Comparison of ENCODE assay signal across 8 mouse cellular contexts in genomic region chr14:51740347-51741170, GRCm38 (mm10). TPM values are rescaled to one million over a fixed set of nuclear protein-coding genes. Genes with fewer than 3 reads are reported as not detected.
DNase-seq lines count a peak whose midpoint lies in the region; ATAC-seq and TF ChIP-seq lines count a peak whose summit lies in the region.

No protein-coding gene starts in this region.

- H3K36me3 ChIP-seq in lung, embryonic 14.5 days (ENCODE audit: insufficient read depth), result no peaks in the 10 kb centered on the region
- H3K36me3 ChIP-seq in embryonic facial prominence, embryonic 14.5 days (ENCODE audit: control insufficient read depth, insufficient read depth, low read length), result no peaks in the 10 kb centered on the region

- H3K4me1 ChIP-seq in lung, embryonic 14.5 days (ENCODE audit: insufficient read depth), result no peaks in the 10 kb centered on the region
- peaks cover 7% of the 10 kb centered on the region; the same call in 1 of the 2 replicates for H3K4me1 ChIP-seq in embryonic facial prominence, embryonic 14.5 days (ENCODE audit: control insufficient read depth, insufficient read depth, low read length)

- H3K27ac ChIP-seq in lung, embryonic 14.5 days (ENCODE audit: low read depth), result no peak overlapping the region
- H3K27ac ChIP-seq in embryonic facial prominence, embryonic 14.5 days (replicated peaks; ENCODE audit: low read depth, low read length), result no peak overlapping the region

- DNase-seq in lung, embryonic 14.5 days, result peak; percentile 26
- no peak for DNase-seq in lung, postnatal 4 days
- peak; percentile 24 for DNase-seq in embryonic facial prominence, embryonic 14.5 days (ENCODE audit: low spot score)
- DNase-seq in kidney, postnatal 14 days, result peak; percentile 6
- peak; percentile 40 for DNase-seq in retina, embryonic 14.5 days (ENCODE audit: low spot score)
- no peak for DNase-seq in thymus, postnatal 0 days (ENCODE audit: low spot score)
- DNase-seq in frontal cortex, postnatal 36 days (ENCODE audit: low spot score in 2 of 2), result no peak
- no peak for DNase-seq in lung, postnatal 25 days (ENCODE audit: low spot score)

- TF ChIP-seq CTCF in lung, embryonic 14.5 days (IDR thresholded peaks at IDR 0.05; ENCODE audit: low read depth), result no peak

- ATAC-seq in lung, embryonic 14.5 days (ENCODE audit: insufficient read depth), result peak; percentile 65; the same call in 1 of the 2 replicates
- peak; percentile 15; the same call in 1 of the 2 replicates for ATAC-seq in embryonic facial prominence, embryonic 14.5 days (ENCODE audit: low read depth)

- peak overlapping the region; percentile 32 for H3K4me3 ChIP-seq in lung, embryonic 14.5 days (ENCODE audit: low read depth, low read length)
- H3K4me3 ChIP-seq in embryonic facial prominence, embryonic 14.5 days (ENCODE audit: low read depth, low read length), result peak overlapping the region; percentile 45

- peak overlapping the region; percentile 28 for H3K9ac ChIP-seq in lung, embryonic 14.5 days
- H3K9ac ChIP-seq in embryonic facial prominence, embryonic 14.5 days (ENCODE audit: low read depth, low read length), result peak overlapping the region; percentile 53

- WGBS in lung, embryonic 14.5 days, result under 1% methylated on average over 42 of the region's 42 CpGs
- 1% methylated on average over 39 of the region's 42 CpGs for WGBS in embryonic facial prominence, embryonic 14.5 days

- peak overlapping the region; percentile 77 for H3K4me2 ChIP-seq in lung, embryonic 14.5 days
- H3K4me2 ChIP-seq in embryonic facial prominence, embryonic 14.5 days (ENCODE audit: low read depth, low read length), result peak overlapping the region; percentile 89

- peaks cover 40% of the 10 kb centered on the region for H3K27me3 ChIP-seq in lung, embryonic 14.5 days (ENCODE audit: insufficient read depth, low read length)
- H3K27me3 ChIP-seq in embryonic facial prominence, embryonic 14.5 days (replicated peaks; ENCODE audit: control insufficient read depth, insufficient read depth, low read length), result peaks cover 45% of the 10 kb centered on the region

- H3K9me3 ChIP-seq in lung, embryonic 14.5 days (ENCODE audit: low read depth, low read length), result no peaks in the 10 kb centered on the region
- H3K9me3 ChIP-seq in embryonic facial prominence, embryonic 14.5 days (ENCODE audit: control insufficient read depth, low read length), result no peaks in the 10 kb centered on the region

RNA-seq across cellular contexts. Expression of gene Gm5800, which starts 23.6 kb away (rescaled TPM):
- not detected in 2 replicates for polyA plus RNA-seq in lung, embryonic 14.5 days (2014; fragmentation: Nextera tagmentation; extraction: Ambion mirVana)
- polyA plus RNA-seq in embryonic facial prominence, embryonic 14.5 days (2014; fragmentation: Nextera tagmentation; extraction: Ambion mirVana), result not detected in 2 replicates
- polyA plus RNA-seq in thymus, postnatal 0 days (2015; fragmentation: Nextera tagmentation; extraction: Ambion mirVana), result not detected in 2 replicates

RNA-seq across cellular contexts. Expression of gene Ang4, which starts 32.8 kb away (rescaled TPM):
- not detected in 2 replicates for polyA plus RNA-seq in lung, embryonic 14.5 days (2014; fragmentation: Nextera tagmentation; extraction: Ambion mirVana)
- polyA plus RNA-seq in embryonic facial prominence, embryonic 14.5 days (2014; fragmentation: Nextera tagmentation; extraction: Ambion mirVana), result not detected in 2 replicates
- polyA plus RNA-seq in thymus, postnatal 0 days (2015; fragmentation: Nextera tagmentation; extraction: Ambion mirVana), result 7.3 and 8.0 TPM in 2 replicates

RNA-seq across cellular contexts. Expression of gene Gm17079, which starts 45.3 kb away (rescaled TPM):
- polyA plus RNA-seq in lung, embryonic 14.5 days (2014; fragmentation: Nextera tagmentation; extraction: Ambion mirVana), result not detected in 2 replicates
- polyA plus RNA-seq in embryonic facial prominence, embryonic 14.5 days (2014; fragmentation: Nextera tagmentation; extraction: Ambion mirVana), result not detected in 2 replicates
- polyA plus RNA-seq in thymus, postnatal 0 days (2015; fragmentation: Nextera tagmentation; extraction: Ambion mirVana), result not detected in 2 replicates

RNA-seq across cellular contexts. Expression of gene AY358078, which starts 59.3 kb away (rescaled TPM):
- not detected in 2 replicates for polyA plus RNA-seq in lung, embryonic 14.5 days (2014; fragmentation: Nextera tagmentation; extraction: Ambion mirVana)
- polyA plus RNA-seq in embryonic facial prominence, embryonic 14.5 days (2014; fragmentation: Nextera tagmentation; extraction: Ambion mirVana), result not detected in 2 replicates
- not detected in 2 replicates for polyA plus RNA-seq in thymus, postnatal 0 days (2015; fragmentation: Nextera tagmentation; extraction: Ambion mirVana)

Comparison
In these comparisons a context has a peak if more than half of its experiments do, and no peak if none do; other contexts are left out.
1. DNase-seq: peak in lung, embryonic 14.5 days (single experiment), embryonic facial prominence, embryonic 14.5 days (single experiment), kidney, postnatal 14 days (single experiment) and retina, embryonic 14.5 days (single experiment); none in lung, postnatal 4 days (0 of 2), thymus, postnatal 0 days (single experiment), frontal cortex, postnatal 36 days (0 of 2) and lung, postnatal 25 days (single experiment).